Mouse (Mus musculus): ENCODE measurements around the gene Sf3b2.

- TF ChIP-seq CTCF (IDR thresholded peaks at IDR 0.05; ENCODE audit: borderline replicate concordance, insufficient read depth, low read length) (no peak), POLR2A (IDR thresholded peaks at IDR 0.05; ENCODE audit: low read depth, low read length) (no peak)
These were observed 39.5 kb upstream of the Sf3b2 start for GRCm38 (mm10) chr19:5334741-5335140.
